Mouse (Mus musculus): Measurements from ENCODE around the gene Kif6.

The Kif6 gene

GRCm38 (mm10) chr17:49666728-49667127 lies 51.8 kb downstream of the Kif6 start:
- no peak for DNase-seq (ENCODE audit: low spot score)

GRCm38 (mm10) chr17:49668296-49668695 lies 53.4 kb downstream of the Kif6 start:
- DNase-seq (ENCODE audit: low spot score), result no peak

GRCm38 (mm10) chr17:49671921-49672339 lies 57.0 kb downstream of the Kif6 start:
- no peak for DNase-seq (ENCODE audit: low spot score)

GRCm38 (mm10) chr17:49672421-49672820 lies 57.5 kb downstream of the Kif6 start:
- no peak for DNase-seq (ENCODE audit: low spot score)

GRCm38 (mm10) chr17:49675629-49676028 lies 60.7 kb downstream of the Kif6 start:
- no peak for DNase-seq (ENCODE audit: low spot score)

- no peak for DNase-seq (ENCODE audit: low spot score)
Observed at GRCm38 (mm10) chr17:49681410-49681809, 66.5 kb downstream of the Kif6 start.

- no peak for DNase-seq (ENCODE audit: low spot score)
Observed at GRCm38 (mm10) chr17:49684146-49684545, 69.2 kb downstream of the Kif6 start.

GRCm38 (mm10) chr17:49690607-49691454 lies 75.9 kb downstream of the Kif6 start:
- no peak for DNase-seq (ENCODE audit: low spot score)

- no peak for DNase-seq (ENCODE audit: low spot score)
Observed at GRCm38 (mm10) chr17:49691455-49691805, 76.5 kb downstream of the Kif6 start.

GRCm38 (mm10) chr17:49693206-49693605 lies 78.3 kb downstream of the Kif6 start:
- no peak for DNase-seq (ENCODE audit: low spot score)

GRCm38 (mm10) chr17:49697220-49697619 lies 82.3 kb downstream of the Kif6 start:
- no peak for DNase-seq (ENCODE audit: low spot score)

GRCm38 (mm10) chr17:49703492-49704249 lies 88.7 kb downstream of the Kif6 start:
- no peak for DNase-seq (ENCODE audit: low spot score)

- DNase-seq (ENCODE audit: low spot score), result no peak
Observed at GRCm38 (mm10) chr17:49709192-49709591, 94.3 kb downstream of the Kif6 start.

- no peak for DNase-seq (ENCODE audit: low spot score)
Observed at GRCm38 (mm10) chr17:49710101-49710630, 95.2 kb downstream of the Kif6 start.

- DNase-seq (ENCODE audit: low spot score), result no peak
Observed at GRCm38 (mm10) chr17:49726206-49726605, 111.3 kb downstream of the Kif6 start.

- DNase-seq (ENCODE audit: low spot score), result no peak
Observed at GRCm38 (mm10) chr17:49726976-49727375, 112.0 kb downstream of the Kif6 start.

GRCm38 (mm10) chr17:49727428-49728045 lies 112.6 kb downstream of the Kif6 start:
- no peak for DNase-seq (ENCODE audit: low spot score)

- DNase-seq (ENCODE audit: low spot score), result no peak
Observed at GRCm38 (mm10) chr17:49729856-49730255, 114.9 kb downstream of the Kif6 start.

- DNase-seq (ENCODE audit: low spot score), result no peak
Observed at GRCm38 (mm10) chr17:49732706-49733105, 117.8 kb downstream of the Kif6 start.

GRCm38 (mm10) chr17:49734079-49734478 lies 119.1 kb downstream of the Kif6 start:
- DNase-seq (ENCODE audit: low spot score), result no peak

- DNase-seq (ENCODE audit: low spot score), result no peak
Observed at GRCm38 (mm10) chr17:49734776-49735175, 119.8 kb downstream of the Kif6 start.

- DNase-seq (ENCODE audit: low spot score), result no peak
Observed at GRCm38 (mm10) chr17:49736364-49736763, 121.4 kb downstream of the Kif6 start.

All from c-Kit-positive CD71-positive TER-119-positive erythroid progenitor cells, embryonic 14.5 days (primary cell).